Mouse (Mus musculus) thymus, postnatal 10 days (tissue): ENCODE results near the gene Idnk.

Source experiments
- DNase-seq, 2 experiments: peaks; one replicate each; pipeline ENCODE4 v3.0.0; 2021; ENCODE audit warnings: low spot score in 2 of 2

Idnk gene

GRCm38 (mm10) chr13:58192146-58192545 lies 34.7 kb downstream of the Idnk start:
- DNase-seq = no peak

- no peak for DNase-seq
These were observed 35.8 kb downstream of the Idnk start for GRCm38 (mm10) chr13:58193221-58193620.

- DNase-seq = no peak
These were observed 37.5 kb downstream of the Idnk start for GRCm38 (mm10) chr13:58194908-58195307.

- DNase-seq = no peak
These were observed 39.8 kb downstream of the Idnk start for GRCm38 (mm10) chr13:58197211-58197610.

- DNase-seq = peak in 1 of 2 experiments; percentile 7
These were observed 40.7 kb downstream of the Idnk start for GRCm38 (mm10) chr13:58197981-58198640.

- DNase-seq = no peak
These were observed 43.9 kb downstream of the Idnk start for GRCm38 (mm10) chr13:58201343-58201742.

- DNase-seq = no peak
These were observed 44.5 kb downstream of the Idnk start for GRCm38 (mm10) chr13:58201908-58202307.

- DNase-seq = no peak
These were observed 45.5 kb downstream of the Idnk start for GRCm38 (mm10) chr13:58202903-58203302.

- no peak for DNase-seq
These were observed 46.8 kb downstream of the Idnk start for GRCm38 (mm10) chr13:58204202-58204601.

GRCm38 (mm10) chr13:58204986-58205385 lies 47.5 kb downstream of the Idnk start:
- DNase-seq = no peak

GRCm38 (mm10) chr13:58206084-58206483 lies 48.6 kb downstream of the Idnk start:
- DNase-seq = no peak

GRCm38 (mm10) chr13:58210441-58210840 lies 53.0 kb downstream of the Idnk start:
- DNase-seq = no peak

GRCm38 (mm10) chr13:58212530-58212929 lies 55.1 kb downstream of the Idnk start:
- DNase-seq = no peak

GRCm38 (mm10) chr13:58213801-58214200 lies 56.4 kb downstream of the Idnk start:
- DNase-seq = peak; percentile 27 to 29
